Mouse (Mus musculus) megakaryocyte, embryonic 14.5 days (primary cell): ENCODE results near the gene Khdc3.

Experiments used
- FLI1 ChIP-seq: IDR thresholded peaks from 2 replicates; pipeline ENCODE4 v1.6.1; 2012; ENCODE audit warnings: low read length, inconsistent platforms, mixed read lengths
- GATA1 ChIP-seq: IDR thresholded peaks from 3 replicates; pipeline ENCODE4 v1.6.1; 2012; ENCODE audit warnings: mixed read lengths, low read length, inconsistent platforms, borderline replicate concordance

DNA sequence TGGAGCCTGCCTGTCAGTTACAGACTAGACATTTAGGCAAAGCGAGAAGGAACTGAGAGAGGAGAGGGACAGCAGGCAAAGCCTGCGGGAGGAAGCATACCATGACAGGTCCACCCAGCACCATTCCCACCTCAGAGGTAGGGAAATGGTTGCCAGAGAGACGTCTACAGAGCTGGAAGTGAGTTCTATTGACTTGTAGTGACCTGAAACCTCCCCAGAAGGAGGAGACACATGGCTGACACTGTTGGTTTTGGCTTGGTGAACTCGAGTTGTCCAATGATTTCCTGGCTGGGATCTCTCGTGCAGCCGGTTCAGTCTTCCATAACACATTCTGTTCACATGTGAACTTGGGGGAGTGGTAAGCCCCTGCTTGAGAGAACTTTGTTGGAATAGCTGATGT is 17.7 kb upstream of the Khdc3 start:
- no peak for TF ChIP-seq GATA1
- no peak for TF ChIP-seq FLI1
